Mouse (Mus musculus) cerebellum, adult 2 months (tissue): ENCODE data around the gene Prn.

Experiments used
- CTCF ChIP-seq: fragments of 200-500 bp; IDR thresholded peaks from 2 replicates; pipeline ENCODE4 v1.5.1; 2011; ENCODE audit warnings: low read depth, mild to moderate bottlenecking, control low read depth, low read length, moderate library complexity, borderline replicate concordance; ENCODE audit not compliant: insufficient read depth
- POLR2A ChIP-seq: fragments of 200-500 bp; IDR thresholded peaks from 2 replicates; pipeline ENCODE4 v1.6.1; 2011; ENCODE audit warnings: low read length, control low read depth, borderline replicate concordance; ENCODE audit not compliant: insufficient read depth

- no peak for TF ChIP-seq CTCF
- TF ChIP-seq POLR2A: no peak
These were observed 60.8 kb downstream of the Prn start for GRCm38 (mm10) chr2:131970597-131970996.
